Mouse (Mus musculus) lung, postnatal 25 days (tissue): ENCODE data around the gene Zfp58.

Experiments
- DNase-seq: peaks from one replicate; pipeline ENCODE4 v3.0.0; 2022; ENCODE audit warnings: low spot score

Zfp58 gene

DNA sequence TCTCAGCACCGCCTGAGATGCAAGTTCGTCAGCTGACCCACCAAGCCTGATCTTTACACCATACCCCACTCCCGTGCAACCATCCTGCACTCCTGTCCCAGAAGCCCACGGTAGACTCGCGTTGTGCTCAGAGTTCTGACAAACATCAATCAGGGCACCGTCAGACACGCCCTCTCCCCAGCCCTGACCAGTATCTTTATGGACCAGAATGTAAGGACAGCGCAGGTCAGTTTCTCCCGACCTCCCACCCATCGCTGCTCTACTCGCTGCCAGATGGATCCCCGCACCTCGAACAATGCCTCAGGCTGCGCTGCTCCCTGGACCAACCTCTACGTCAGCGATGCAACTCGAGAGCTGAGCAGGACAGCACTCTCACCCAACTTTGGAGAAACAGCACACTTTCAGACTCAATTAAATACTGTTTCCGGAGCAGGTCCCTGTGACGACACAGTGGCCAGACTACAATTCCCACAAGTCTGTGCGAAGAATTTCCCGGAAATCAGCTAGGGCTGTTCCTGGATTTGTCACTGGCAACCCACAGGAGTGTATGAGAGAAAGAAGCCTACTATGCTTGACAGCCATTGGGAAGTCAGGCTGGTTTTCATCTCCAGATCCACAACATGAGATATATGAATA, at the start of gene Zfp58:
TSS of gene Zfp58 (minus strand) at position 472 of the 636 bp plus-strand sequence.
- DNase-seq = peak; percentile 92

GRCm38 (mm10) chr13:67545941-67546340, 45.6 kb upstream of the Zfp58 start:
- no peak for DNase-seq

DNA sequence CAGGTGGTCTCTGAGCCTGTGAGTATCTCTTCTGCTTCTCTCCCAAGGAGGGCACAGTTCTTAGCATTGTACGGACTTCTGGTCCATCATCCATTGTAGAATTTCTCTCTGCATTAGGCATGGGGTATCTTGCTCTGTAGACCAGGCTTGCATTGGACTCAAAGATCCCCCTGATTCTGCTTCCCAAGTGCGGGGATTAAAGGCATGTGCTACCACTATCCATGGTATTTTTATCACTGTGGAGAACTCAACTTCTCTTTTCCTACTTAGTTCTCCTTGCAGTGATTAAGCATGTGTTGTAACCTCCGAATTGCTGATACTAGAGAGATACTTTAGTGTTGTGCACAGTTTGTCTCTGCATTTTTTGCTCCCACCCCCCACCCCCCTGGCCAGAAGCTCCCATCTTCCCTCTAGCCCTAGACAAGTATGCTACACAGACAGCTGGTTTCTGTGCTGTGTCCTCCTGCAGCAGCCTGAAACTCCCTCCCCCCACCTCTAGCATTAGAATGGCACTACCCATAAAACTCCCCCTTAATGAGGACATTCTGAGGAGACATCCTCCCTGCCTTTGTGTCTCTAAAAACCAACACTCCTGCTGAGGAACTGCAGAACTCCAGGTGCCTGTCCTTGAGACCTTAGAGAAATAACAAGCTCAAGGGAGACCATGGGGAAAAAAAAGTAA, 26.8 kb upstream of the Zfp58 start:
- no peak for DNase-seq

- DNase-seq = peak; percentile 97
These were observed 25.5 kb upstream of the Zfp58 start, which contains the start of the genes Gm26965 and Zfp87 for GRCm38 (mm10) chr13:67525753-67526410. TSS of gene Gm26965 (minus strand) at chr13:67526151. TSS of gene Zfp87 (minus strand) at chr13:67526177.

DNA sequence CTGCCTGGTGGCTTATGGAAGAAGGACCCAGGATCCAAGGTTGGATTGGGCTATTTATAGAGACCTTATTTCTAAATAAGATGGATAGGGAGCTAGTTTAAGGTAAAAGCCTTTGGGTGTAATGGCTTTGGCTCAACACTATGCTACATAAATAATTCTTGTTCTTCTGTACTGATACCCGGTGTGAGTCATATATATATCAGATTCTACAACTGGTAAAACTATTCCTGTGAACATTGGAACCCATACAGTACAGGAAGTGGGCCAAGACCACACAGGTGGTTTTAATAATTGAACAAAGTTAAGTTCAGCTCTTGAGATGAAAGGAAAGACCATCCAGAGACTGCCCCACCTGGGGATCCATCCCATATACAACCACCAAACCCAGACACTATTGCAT, 553 bp upstream of the Zfp58 start:
- DNase-seq = no peak

DNA sequence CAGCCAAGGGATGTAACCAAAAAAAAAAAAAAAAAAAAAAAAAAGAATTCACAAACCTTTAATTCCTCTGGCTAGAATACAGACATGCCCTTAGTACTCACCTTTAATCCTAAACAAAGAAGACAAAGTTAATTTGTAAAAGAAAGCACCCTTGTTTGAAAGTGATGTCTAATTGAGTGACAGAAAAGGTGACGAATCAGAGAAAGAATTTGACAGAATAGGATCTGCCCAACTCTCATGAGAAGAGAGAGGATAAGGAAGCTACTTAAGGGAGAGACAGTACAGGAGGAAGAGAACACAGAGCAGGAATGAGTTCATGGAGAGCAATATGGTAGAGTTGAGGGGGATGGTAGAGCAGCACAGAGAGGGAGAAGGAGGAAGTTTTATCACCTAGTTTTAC, 4.7 kb downstream of the Zfp58 start:
- DNase-seq = no peak

GRCm38 (mm10) chr13:67484424-67484811, 15.9 kb downstream of the Zfp58 start:
- no peak for DNase-seq

DNA sequence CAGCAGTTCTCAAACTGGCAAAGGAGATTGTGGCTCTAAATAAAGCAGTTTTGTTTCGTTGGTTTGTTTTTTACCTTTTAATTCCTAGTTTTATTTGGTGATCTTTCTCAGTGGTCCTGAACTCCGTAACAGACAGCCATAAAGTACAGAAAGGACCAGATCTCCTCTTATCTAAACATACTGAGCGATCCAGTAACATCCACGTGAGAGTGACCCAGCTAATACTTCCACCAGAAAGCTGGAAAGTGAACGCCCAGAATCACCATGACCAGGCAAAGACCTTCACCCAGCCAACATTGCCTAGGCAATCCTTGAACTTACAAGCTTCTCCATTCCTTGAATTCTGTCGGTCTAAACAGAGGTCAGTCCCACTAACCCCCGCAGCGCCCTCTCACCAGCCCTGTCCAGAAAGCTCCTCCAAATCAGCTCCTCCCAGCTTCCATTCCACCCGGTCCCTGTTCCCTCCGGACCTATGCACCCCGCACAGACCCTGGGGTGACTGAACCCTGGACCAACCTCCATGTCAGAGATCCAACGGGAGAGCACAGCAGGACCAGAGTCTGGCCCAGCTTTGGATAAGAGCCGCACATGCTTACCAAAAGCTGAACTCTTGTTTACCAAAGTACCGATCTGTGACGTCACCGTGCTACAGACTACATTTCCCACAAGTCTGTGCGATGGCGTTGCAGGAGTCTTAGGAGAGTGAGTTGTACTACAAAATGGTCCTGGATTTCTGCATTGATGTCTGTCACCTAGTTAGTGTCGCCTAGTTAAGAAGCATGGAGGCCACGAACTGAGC, 16.5 kb downstream of the Zfp58 start, which contains the start of gene Zfp874b:
TSS of gene Zfp874b (minus strand) at position 634 of the 799 bp plus-strand sequence.
- peak; percentile 94 for DNase-seq

- DNase-seq = no peak
These were observed 18.8 kb downstream of the Zfp58 start for GRCm38 (mm10) chr13:67481528-67481927.

- DNase-seq = no peak
These were observed 31.1 kb downstream of the Zfp58 start for GRCm38 (mm10) chr13:67469274-67469673.

- peak; percentile 19 for DNase-seq
These were observed 36.7 kb downstream of the Zfp58 start for GRCm38 (mm10) chr13:67463506-67464185.

DNA sequence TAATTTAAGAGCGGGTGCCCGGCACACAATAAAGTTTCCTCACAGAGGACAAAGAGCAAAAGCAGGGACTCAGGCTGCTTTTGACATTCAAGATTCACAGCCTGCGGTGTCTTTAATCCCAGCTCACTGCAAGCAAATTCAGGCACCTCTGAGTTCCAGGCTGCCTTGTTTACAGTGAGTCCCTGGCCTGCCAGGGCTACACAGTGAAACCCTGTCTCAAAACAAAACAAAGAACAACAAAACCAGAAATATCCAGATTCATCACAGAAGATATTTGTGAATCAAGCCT, 48.4 kb downstream of the Zfp58 start:
- no peak for DNase-seq

DNA sequence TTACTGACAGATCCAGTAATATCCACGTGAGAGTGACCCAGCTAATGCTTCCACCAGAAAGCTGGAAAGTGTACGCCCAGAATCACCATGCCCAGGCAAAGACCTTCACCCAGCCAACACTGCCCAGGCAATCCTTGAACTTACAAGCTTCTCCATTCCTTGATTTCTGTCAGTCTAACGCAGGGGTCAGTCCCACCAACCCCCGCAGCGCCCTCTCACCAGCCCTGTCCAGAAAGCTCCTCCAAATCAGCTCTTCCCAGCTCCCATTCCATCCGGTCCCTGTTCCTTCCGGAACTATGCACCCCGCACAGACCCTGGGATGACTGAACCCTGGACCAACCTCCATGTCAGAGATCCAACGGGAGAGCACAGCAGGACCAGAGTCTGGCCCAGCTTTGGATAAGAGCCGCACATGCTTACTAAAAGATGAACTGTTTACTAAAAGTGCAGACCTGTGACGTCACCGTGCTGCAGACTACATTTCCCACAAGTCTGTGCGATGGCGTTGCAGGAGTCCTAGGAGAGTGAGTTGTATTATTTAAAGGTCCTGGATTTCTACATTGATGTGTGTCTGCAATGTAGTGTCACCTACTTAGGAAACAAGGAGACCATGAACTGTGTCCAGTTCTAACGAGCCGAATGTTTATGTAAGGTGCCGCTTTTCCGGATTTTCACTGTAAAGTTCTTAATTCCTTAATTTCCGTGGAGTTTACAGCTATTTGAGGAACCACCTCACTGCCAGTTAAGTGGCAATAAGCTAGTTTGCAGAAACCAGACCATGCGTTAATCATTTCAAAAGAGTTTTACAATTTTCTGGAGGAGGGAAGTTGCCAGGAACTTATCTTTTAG, 49.0 kb downstream of the Zfp58 start, which contains the start of gene Zfp874a:
TSS of gene Zfp874a (minus strand) at position 453 of the 849 bp plus-strand sequence.
- DNase-seq = peak; percentile 94
